Mouse (Mus musculus) liver, postnatal 0 days (tissue): Measurements from ENCODE around the gene Vmn1r149. TPM values are rescaled to one million over a fixed set of nuclear protein-coding genes. Genes with fewer than 3 reads are reported as not detected.
"Not testable (repeated sequence)": the region's sequence is repeated elsewhere in the genome, so short reads cannot be mapped to it uniquely, and the experiment has no call there.

Experiments
- ATAC-seq: fragments of 200-750 bp; cut with Nextera tagmentation; 2 replicates; pipeline ENCODE4 v1.8.0; 2017; ENCODE audit warnings: mild to moderate bottlenecking, moderate library complexity
- DNase-seq: peaks from one replicate; pipeline ENCODE4 v3.0.0-alpha.2; 2016
- H3K27ac ChIP-seq: fragments of 300-500 bp; sonication (generic); 2 replicates; pipeline ENCODE4 v1.5.1; 2014; ENCODE audit warnings: antibody characterized with exemption, moderate library complexity, mild to moderate bottlenecking, low read depth
- H3K27me3 ChIP-seq: fragments of 300-500 bp; sonication (generic); 2 replicates; pipeline ENCODE4 v1.6.1; 2014; ENCODE audit warnings: low read length, control low read depth, mixed read lengths; ENCODE audit not compliant: insufficient read depth
- H3K36me3 ChIP-seq: fragments of 300-500 bp; sonication (generic); replicated peaks from 2 replicates; pipeline ENCODE4 v1.6.1; 2014; ENCODE audit warnings: mild to moderate bottlenecking, control low read depth, low read length, moderate library complexity, mixed read lengths; ENCODE audit not compliant: insufficient read depth
- H3K4me1 ChIP-seq: fragments of 300-500 bp; sonication (generic); 2 replicates; pipeline ENCODE4 v1.6.1; 2014; ENCODE audit warnings: antibody characterized with exemption, mild to moderate bottlenecking, control low read depth; ENCODE audit not compliant: insufficient read depth
- H3K4me2 ChIP-seq: fragments of 300-500 bp; sonication (generic); 2 replicates; pipeline ENCODE4 v1.6.1; 2014; ENCODE audit warnings: low read depth, mild to moderate bottlenecking, low read length, moderate library complexity, mixed read lengths
- H3K4me3 ChIP-seq: fragments of 300-500 bp; sonication (generic); 2 replicates; pipeline ENCODE4 v1.5.1; 2014; ENCODE audit warnings: low read depth, low read length
- H3K9ac ChIP-seq: fragments of 300-500 bp; sonication (generic); replicated peaks from 2 replicates; pipeline ENCODE4 v1.6.1; 2014; ENCODE audit warnings: mild to moderate bottlenecking, moderate library complexity
- H3K9me3 ChIP-seq: fragments of 300-500 bp; sonication (generic); 2 replicates; pipeline ENCODE4 v1.6.1; 2016; ENCODE audit warnings: mild to moderate bottlenecking, control low read depth, low read length, mixed read lengths
- WGBS: fragments of 180-500 bp; shearing (Covaris S2); extraction: QIAGEN DNeasy Blood & Tissue Kit; methylation state at CpG from one replicate; pipeline ENCODE4 v1.1.7; 2014; ENCODE audit not compliant: insufficient replicate concordance; 5-methylcytosine and 5-hydroxymethylcytosine counted together
- polyA plus RNA-seq: library from polyadenylated mRNA; unstranded; fragments of >200 nt; fragmentation: Nextera tagmentation; extraction: Ambion mirVana; gene quantifications from 2 replicates; pipeline ENCODE4 v1.2.1, GENCODE M21; 2015

Vmn1r149 gene
- not detected in 2 replicates for polyA plus RNA-seq

DNA sequence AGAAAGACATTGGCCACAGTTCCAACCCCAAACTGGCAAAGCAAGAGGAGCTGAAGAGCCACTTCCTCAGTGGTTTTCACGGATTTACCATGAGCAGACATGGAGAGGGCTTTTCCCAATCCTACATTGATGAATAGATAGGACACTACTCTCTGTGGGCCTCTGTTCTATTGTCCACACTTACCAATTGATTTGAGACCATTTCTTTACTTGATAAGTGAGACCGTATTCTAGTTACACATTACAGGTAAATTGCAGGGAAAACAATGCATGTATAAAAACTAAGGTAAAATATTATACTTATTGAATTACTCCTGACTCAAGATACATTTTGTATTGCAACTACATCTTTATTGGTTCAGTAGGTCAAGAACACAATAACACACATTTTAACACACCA is at the start of gene Vmn1r149:
Gene Vmn1r149, minus strand, starts transcription at position 101 of the 400 bp plus-strand sequence.
- not testable (repeated sequence) for DNase-seq, H3K4me1 ChIP-seq, ATAC-seq, H3K9ac ChIP-seq, H3K36me3 ChIP-seq, H3K4me3 ChIP-seq, H3K9me3 ChIP-seq, H3K27ac ChIP-seq, H3K4me2 ChIP-seq, H3K27me3 ChIP-seq
- WGBS: no CpG with 5 or more reads among the region's 2 CpGs

DNA sequence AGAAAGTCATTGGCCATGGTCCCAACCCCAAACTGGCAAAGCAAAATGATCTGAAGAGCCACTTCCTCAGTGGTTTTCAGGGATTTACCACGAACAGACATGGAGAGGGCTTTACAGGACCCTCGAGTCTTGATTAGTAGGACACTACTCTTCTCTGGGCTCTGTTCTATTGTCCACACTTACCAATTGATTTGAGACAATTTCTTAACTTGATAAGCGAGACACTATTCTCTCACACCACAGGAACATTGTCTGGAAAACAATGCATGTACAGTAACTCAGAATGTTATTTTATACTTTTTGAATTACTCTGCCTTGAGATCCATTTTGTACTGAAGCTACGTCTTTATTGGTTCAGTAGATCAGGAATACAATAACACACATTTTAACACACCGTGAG is 25.9 kb upstream of the Vmn1r149 start, which contains the start of gene Gm10665:
Gene Gm10665, minus strand, starts transcription at position 101 of the 400 bp plus-strand sequence.
- H3K4me2 ChIP-seq, H3K36me3 ChIP-seq, H3K27me3 ChIP-seq, H3K9ac ChIP-seq, H3K4me1 ChIP-seq, H3K27ac ChIP-seq, H3K4me3 ChIP-seq, H3K9me3 ChIP-seq, ATAC-seq, DNase-seq: not testable (repeated sequence)
- WGBS: no CpG with 5 or more reads among the region's 5 CpGs

DNA sequence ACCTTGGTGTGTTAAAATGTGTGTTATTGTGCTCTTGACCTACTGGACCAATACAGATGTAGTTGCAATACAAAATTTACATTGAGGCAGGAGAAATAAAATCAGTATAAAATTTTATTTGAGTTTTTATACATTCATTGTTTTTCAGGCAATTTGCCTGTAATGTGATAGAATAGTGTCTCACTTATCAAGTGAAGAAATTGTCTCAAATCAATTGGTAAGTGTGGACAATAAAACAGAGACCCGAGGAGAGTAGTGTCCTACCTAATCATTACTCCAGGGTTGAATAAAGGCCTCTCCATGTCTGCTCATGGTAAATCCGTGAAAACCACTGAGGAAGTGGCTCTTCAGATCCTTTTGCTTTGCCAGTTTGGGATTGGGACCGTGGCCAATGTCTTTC is 24.7 kb downstream of the Vmn1r149 start, which contains the start of gene Vmn1r148:
Gene Vmn1r148, plus strand, starts transcription at position 301 of the 400 bp plus-strand sequence.
- not testable (repeated sequence) for H3K27ac ChIP-seq, ATAC-seq, H3K9me3 ChIP-seq, DNase-seq, H3K4me2 ChIP-seq, H3K27me3 ChIP-seq, H3K36me3 ChIP-seq, H3K4me3 ChIP-seq, H3K4me1 ChIP-seq, H3K9ac ChIP-seq
- WGBS: no CpG with 5 or more reads among the region's 3 CpGs

Other genes starting within 250 kb of the Vmn1r149 start
- not detected in 2 replicates for gene Vmn1r143, start 248.9 kb downstream of the Vmn1r149 start, polyA plus RNA-seq
- not detected in 2 replicates for gene Gm8653, start 237.0 kb downstream of the Vmn1r149 start, polyA plus RNA-seq
- not detected in 2 replicates for gene Gm8453, start 208.7 kb downstream of the Vmn1r149 start, polyA plus RNA-seq
- gene Gm4187, start 108.5 kb downstream of the Vmn1r149 start, polyA plus RNA-seq: not detected in 2 replicates
- gene Gm8660, start 67.2 kb downstream of the Vmn1r149 start, polyA plus RNA-seq: not detected in 2 replicates
- gene Vmn1r148, start 24.6 kb downstream of the Vmn1r149 start, polyA plus RNA-seq: not detected in 2 replicates
- gene Gm10665, start 25.8 kb upstream of the Vmn1r149 start, polyA plus RNA-seq: not detected in 2 replicates
- gene Vmn1r151, start 61.4 kb upstream of the Vmn1r149 start, polyA plus RNA-seq: not detected in 2 replicates
- gene Vmn1r152, start 84.7 kb upstream of the Vmn1r149 start, polyA plus RNA-seq: not detected in 2 replicates
- not detected in 2 replicates for gene Gm8677, start 96.7 kb upstream of the Vmn1r149 start, polyA plus RNA-seq
- not detected in 2 replicates for gene Gm4201, start 127.1 kb upstream of the Vmn1r149 start, polyA plus RNA-seq
- not detected in 2 replicates for gene Gm4565, start 149.9 kb upstream of the Vmn1r149 start, polyA plus RNA-seq
- not detected in 2 replicates for gene Vmn1r155, start 219.8 kb upstream of the Vmn1r149 start, polyA plus RNA-seq